9 mouse cellular contexts compared by ENCODE assay signal in the genomic region with DNA sequence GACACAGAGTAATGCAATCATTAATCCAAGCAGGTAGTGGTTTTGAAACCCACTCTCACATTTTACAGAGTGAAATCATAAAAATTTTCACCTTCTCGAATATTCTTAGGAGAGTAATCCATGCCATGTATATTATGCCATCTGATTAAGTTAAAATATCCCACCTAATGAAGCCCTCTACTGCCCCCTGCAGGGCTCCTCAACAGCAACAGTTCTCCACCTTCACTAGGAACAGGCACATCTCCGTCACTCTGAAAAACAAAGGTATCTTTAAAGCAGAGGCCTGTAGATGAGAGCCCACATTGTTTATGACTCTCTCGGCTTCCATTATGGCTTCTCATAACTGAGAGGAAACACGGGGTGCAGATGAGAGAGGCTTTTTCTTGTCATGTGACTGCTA.
DNase-seq lines count a peak whose midpoint lies in the region; ATAC-seq and TF ChIP-seq lines count a peak whose summit lies in the region.
"Had no signal": no experiment of that assay in that cellular context is flagged by ENCODE, and none has a peak within 500 bp of the region (broad histone marks: within the 10 kb centered on the region; RNA-seq: fewer than 3 reads in every experiment).

No protein-coding gene starts in this region.

- TF ChIP-seq EP300 in heart, adult 2 months (IDR thresholded peaks at IDR 0.05; ENCODE audit: insufficient read depth, low read depth, low read length), result no peak
- TF ChIP-seq EP300 in lung, postnatal 0 days (IDR thresholded peaks at IDR 0.05), result no peak

- peak; percentile 85 for TF ChIP-seq CTCF in heart, adult 2 months (IDR thresholded peaks at IDR 0.05)
- peak; percentile 72 for TF ChIP-seq CTCF in kidney, postnatal 0 days (IDR thresholded peaks at IDR 0.05; ENCODE audit: low read depth)
- TF ChIP-seq CTCF in lung, postnatal 0 days (IDR thresholded peaks at IDR 0.05), result peak; percentile 74

- no peaks in the 10 kb centered on the region for H3K9me3 ChIP-seq in heart, embryonic 10.5 days
- H3K9me3 ChIP-seq in embryonic facial prominence, embryonic 10.5 days, result no peaks in the 10 kb centered on the region
- no peaks in the 10 kb centered on the region for H3K9me3 ChIP-seq in kidney, postnatal 0 days (replicated peaks; ENCODE audit: low read length)
- no peaks in the 10 kb centered on the region for H3K9me3 ChIP-seq in lung, postnatal 0 days (ENCODE audit: low read length)
- H3K9me3 ChIP-seq: hindbrain, embryonic 15.5 days had no signal

- H3K4me1 ChIP-seq in heart, adult 2 months (ENCODE audit: control insufficient read depth, insufficient read depth, low read length), result no peaks in the 10 kb centered on the region
- no peaks in the 10 kb centered on the region for H3K4me1 ChIP-seq in heart, embryonic 10.5 days
- no peaks in the 10 kb centered on the region for H3K4me1 ChIP-seq in embryonic facial prominence, embryonic 10.5 days
- H3K4me1 ChIP-seq in kidney, postnatal 0 days (replicated peaks; ENCODE audit: insufficient read depth, low read length), result no peaks in the 10 kb centered on the region
- H3K4me1 ChIP-seq in lung, postnatal 0 days (ENCODE audit: insufficient read depth, low read depth, low read length), result no peaks in the 10 kb centered on the region
- H3K4me1 ChIP-seq: hindbrain, embryonic 15.5 days had no signal

- H3K4me3 ChIP-seq in heart, adult 2 months, result no peak overlapping the region
- H3K4me3 ChIP-seq in heart, embryonic 10.5 days, result no peak overlapping the region
- H3K4me3 ChIP-seq in embryonic facial prominence, embryonic 10.5 days, result no peak overlapping the region
- no peak overlapping the region for H3K4me3 ChIP-seq in kidney, postnatal 0 days (replicated peaks; ENCODE audit: low read depth, low read length)
- H3K4me3 ChIP-seq in lung, postnatal 0 days (ENCODE audit: low read depth, low read length), result no peak overlapping the region
- H3K4me3 ChIP-seq: hindbrain, embryonic 15.5 days had no signal

- H3K4me2 ChIP-seq in kidney, postnatal 0 days (ENCODE audit: low read length), result no peak overlapping the region
- no peak overlapping the region for H3K4me2 ChIP-seq in lung, postnatal 0 days (replicated peaks; ENCODE audit: low read depth, low read length)
- H3K4me2 ChIP-seq: hindbrain, embryonic 15.5 days had no signal

- 46% methylated on average over 4 of the region's 4 CpGs for WGBS in heart, adult 2 months
- WGBS in heart, embryonic 10.5 days, result 60% methylated on average over 4 of the region's 4 CpGs
- WGBS in embryonic facial prominence, embryonic 10.5 days, result 64% methylated on average over 4 of the region's 4 CpGs
- WGBS in kidney, postnatal 0 days, result 69% methylated on average over 4 of the region's 4 CpGs
- WGBS in lung, postnatal 0 days, result 50% methylated on average over 4 of the region's 4 CpGs

- H3K27ac ChIP-seq in heart, adult 2 months, result no peak overlapping the region
- no peak overlapping the region for H3K27ac ChIP-seq in heart, embryonic 10.5 days
- no peak overlapping the region for H3K27ac ChIP-seq in embryonic facial prominence, embryonic 10.5 days (replicated peaks)
- H3K27ac ChIP-seq in kidney, postnatal 0 days, result no peak overlapping the region
- H3K27ac ChIP-seq in lung, postnatal 0 days (ENCODE audit: low read length), result no peak overlapping the region
- H3K27ac ChIP-seq: hindbrain, embryonic 15.5 days had no signal

- no peaks in the 10 kb centered on the region for H3K79me2 ChIP-seq in heart, adult 2 months (replicated peaks; ENCODE audit: control insufficient read depth, insufficient read depth, low read length)

- H3K36me3 ChIP-seq in heart, adult 2 months (ENCODE audit: control insufficient read depth, insufficient read depth, low read length), result no peaks in the 10 kb centered on the region
- peaks cover 2% of the 10 kb centered on the region; the same call in 1 of the 2 replicates for H3K36me3 ChIP-seq in heart, embryonic 10.5 days
- H3K36me3 ChIP-seq in embryonic facial prominence, embryonic 10.5 days (replicated peaks), result 0 out of 2 replicates have a peak, but pooled peaks cover 4% of the 10 kb centered on the region
- H3K36me3 ChIP-seq in kidney, postnatal 0 days (ENCODE audit: insufficient read depth, low read length), result no peaks in the 10 kb centered on the region
- H3K36me3 ChIP-seq in lung, postnatal 0 days (ENCODE audit: insufficient read depth, low read length), result no peaks in the 10 kb centered on the region
- H3K36me3 ChIP-seq: hindbrain, embryonic 15.5 days had no signal

- DNase-seq in heart, adult 2 months, result peak; percentile 39 to 60
- DNase-seq in heart, embryonic 10.5 days (ENCODE audit: low spot score), result no peak
- DNase-seq in 3T3-L1 (ENCODE audit: low read depth, low spot score), result peak; percentile 73
- DNase-seq in adrenal gland, adult 18-20 months (ENCODE audit: low spot score in 2 of 2), result peak; percentile 55 to 58
- DNase-seq in embryonic facial prominence, embryonic 10.5 days (ENCODE audit: low spot score), result peak; percentile 58
- peak; percentile 33 for DNase-seq in kidney, postnatal 0 days (ENCODE audit: low spot score)
- peak; percentile 40 for DNase-seq in lung, postnatal 0 days (ENCODE audit: low spot score)
- DNase-seq in spleen, postnatal 36 days (ENCODE audit: low spot score in 2 of 2), result peak; percentile 2 to 21

- intact Hi-C loops in heart, adult 2 months (cut with DNase I), result loop anchor here (5.0 to 10.0 kb wide), 3 partner anchors 78 to 342 kb away; a partner anchor contains a TSS

- no peak overlapping the region for H3K9ac ChIP-seq in heart, adult 2 months (ENCODE audit: low read depth, low read length)
- H3K9ac ChIP-seq in kidney, postnatal 0 days (ENCODE audit: low read depth, low read length), result no peak overlapping the region
- no peak overlapping the region for H3K9ac ChIP-seq in lung, postnatal 0 days (replicated peaks; ENCODE audit: low read depth)
- H3K9ac ChIP-seq: hindbrain, embryonic 15.5 days had no signal

- 0 out of 2 replicates have a peak, but pooled peaks have one; percentile 5 for ATAC-seq in kidney, postnatal 0 days (replicated peaks; ENCODE audit: low FRiP score, low read depth)
- no peak for ATAC-seq in lung, postnatal 0 days

- no peaks in the 10 kb centered on the region for H3K27me3 ChIP-seq in heart, adult 2 months (ENCODE audit: control insufficient read depth, insufficient read depth, low read length)
- no peaks in the 10 kb centered on the region for H3K27me3 ChIP-seq in heart, embryonic 10.5 days (ENCODE audit: insufficient read depth, poor library complexity, severe bottlenecking)
- no peaks in the 10 kb centered on the region for H3K27me3 ChIP-seq in embryonic facial prominence, embryonic 10.5 days (replicated peaks; ENCODE audit: low read depth, poor library complexity, severe bottlenecking)
- no peaks in the 10 kb centered on the region for H3K27me3 ChIP-seq in kidney, postnatal 0 days (ENCODE audit: insufficient read depth, low read length)
- no peaks in the 10 kb centered on the region for H3K27me3 ChIP-seq in lung, postnatal 0 days (replicated peaks; ENCODE audit: insufficient read depth, low read length)
- H3K27me3 ChIP-seq: hindbrain, embryonic 15.5 days had no signal

- no peak for TF ChIP-seq POLR2A in heart, adult 2 months (IDR thresholded peaks at IDR 0.05; ENCODE audit: insufficient read depth, low read depth, low read length)
